Mouse (Mus musculus): ENCODE data around the gene Itpripl2. TPM values are rescaled to one million over a fixed set of nuclear protein-coding genes. Genes with fewer than 3 reads are reported as not detected.

The Itpripl2 gene
- polyA plus RNA-seq, 1 experiment = 0.57 TPM

- Histone ChIP-seq H3K4me1 (ENCODE audit: control insufficient read depth, insufficient read depth, low read length) (peaks cover 7% of the 10 kb centered on the region), H3K36me3 (ENCODE audit: control insufficient read depth, insufficient read depth, low read length) (no peaks in the 10 kb centered on the region), H3K4me3 (ENCODE audit: control insufficient read depth, low read depth, low read length) (no peak overlapping the region), H3K27ac (ENCODE audit: control insufficient read depth, insufficient read depth, low read depth, low read length) (no peak overlapping the region), H3K27me3 (ENCODE audit: control insufficient read depth, insufficient read depth, low read length) (no peaks in the 10 kb centered on the region)
- TF ChIP-seq POLR2A (IDR thresholded peaks at IDR 0.05; ENCODE audit: control insufficient read depth, low read depth, low read length) (no peak), CTCF (IDR thresholded peaks at IDR 0.05; ENCODE audit: control insufficient read depth, insufficient read depth, insufficient replicate concordance, low read depth, low read length) (peak; percentile 60; the same call in 1 of the 2 replicates)
Measured at GRCm38 (mm10) chr7:118437101-118437802, 54.5 kb downstream of the Itpripl2 start.

Other genes starting within 250 kb of the Itpripl2 start
- 36.0 and 43.7 TPM in 2 replicates for gene Smg1, start 248.3 kb downstream of the Itpripl2 start, polyA plus RNA-seq (2012; rRNA removed)
- gene Syt17, start 43.8 kb downstream of the Itpripl2 start, polyA plus RNA-seq (2012; rRNA removed) = 2.1 and 2.2 TPM in 2 replicates
- gene Coq7, start 41.4 kb upstream of the Itpripl2 start, polyA plus RNA-seq (2012; rRNA removed) = 23.7 and 25.5 TPM in 2 replicates
- 90.3 and 97.3 TPM in 2 replicates for gene Tmc7, start 92.8 kb upstream of the Itpripl2 start, polyA plus RNA-seq (2012; rRNA removed)
- 72.4 and 74.2 TPM in 2 replicates for gene Tmc5, start 105.3 kb upstream of the Itpripl2 start, polyA plus RNA-seq (2012; rRNA removed)
- gene Gde1, start 213.8 kb upstream of the Itpripl2 start, polyA plus RNA-seq (2012; rRNA removed) = 162 and 164 TPM in 2 replicates
- 45.0 and 59.8 TPM in 2 replicates for gene Ccp110, start 220.6 kb upstream of the Itpripl2 start, polyA plus RNA-seq (2012; rRNA removed)
- gene Vps35l, start 248.3 kb upstream of the Itpripl2 start, polyA plus RNA-seq (2012; rRNA removed) = 27.0 and 29.5 TPM in 2 replicates